Mouse (Mus musculus) limb, embryonic 14.5 days (tissue): ENCODE measurements around the gene Mturn. TPM values are rescaled to one million over a fixed set of nuclear protein-coding genes. Genes with fewer than 3 reads are reported as not detected.
A peak's percentile ranks its signal among the peaks of the same experiment; 100 is the strongest.

Source experiments
- ATAC-seq: fragments of 200-750 bp; cut with Nextera tagmentation; 2 replicates; pipeline ENCODE4 v1.8.0; 2017; ENCODE audit warnings: low read depth, moderate number of reproducible peaks, moderate TSS enrichment; ENCODE audit not compliant: low FRiP score
- DNase-seq: peaks from one replicate; pipeline ENCODE4 v3.0.0-alpha.2; 2015; ENCODE audit warnings: low spot score
- H3K27ac ChIP-seq: fragments of 300-500 bp; sonication (generic); replicated peaks from 2 replicates; pipeline ENCODE4 v1.5.1; 2014; ENCODE audit warnings: low read depth, mild to moderate bottlenecking, low read length, moderate library complexity, mixed read lengths
- H3K27me3 ChIP-seq: fragments of 300-500 bp; sonication (generic); 2 replicates; pipeline ENCODE4 v1.6.1; 2014; ENCODE audit warnings: low read length, mixed read lengths; ENCODE audit not compliant: control insufficient read depth, insufficient read depth
- H3K36me3 ChIP-seq: fragments of 300-500 bp; sonication (generic); 2 replicates; pipeline ENCODE4 v1.6.1; 2014; ENCODE audit warnings: mild to moderate bottlenecking, low read length, moderate library complexity, mixed read lengths; ENCODE audit not compliant: control insufficient read depth, insufficient read depth
- H3K4me1 ChIP-seq: fragments of 300-500 bp; sonication (generic); 2 replicates; pipeline ENCODE4 v1.6.1; 2014; ENCODE audit warnings: antibody characterized with exemption, low read length, mixed read lengths; ENCODE audit not compliant: control insufficient read depth, insufficient read depth
- H3K4me2 ChIP-seq: fragments of 300-500 bp; sonication (generic); replicated peaks from 2 replicates; pipeline ENCODE4 v1.6.1; 2014; ENCODE audit warnings: low read depth, mild to moderate bottlenecking, low read length, moderate library complexity; ENCODE audit not compliant: severe bottlenecking
- H3K4me3 ChIP-seq: fragments of 300-500 bp; sonication (generic); replicated peaks from 2 replicates; pipeline ENCODE4 v1.5.1; 2014; ENCODE audit warnings: low read length
- H3K9ac ChIP-seq: fragments of 300-500 bp; sonication (generic); 2 replicates; pipeline ENCODE4 v1.6.1; 2014; ENCODE audit warnings: mild to moderate bottlenecking, low read depth, low read length, moderate library complexity; ENCODE audit not compliant: severe bottlenecking
- H3K9me3 ChIP-seq: fragments of 300-500 bp; sonication (generic); 2 replicates; pipeline ENCODE4 v1.6.1; 2016; ENCODE audit warnings: low read length; ENCODE audit not compliant: control insufficient read depth
- POLR2A ChIP-seq: fragments of 200-500 bp; IDR thresholded peaks from 2 replicates; pipeline ENCODE4 v1.8.0; 2012; ENCODE audit warnings: inconsistent platforms, mild to moderate bottlenecking, moderate library complexity, borderline replicate concordance; ENCODE audit not compliant: insufficient read depth, insufficient read length; ENCODE audit errors: extremely low read depth
- WGBS: fragments of 180-500 bp; shearing (Covaris S2); extraction: QIAGEN DNeasy Blood & Tissue Kit; methylation state at CpG from one replicate; pipeline ENCODE4 v1.1.7; 2014; 5-methylcytosine and 5-hydroxymethylcytosine counted together
- polyA plus RNA-seq, 2 experiments: library from polyadenylated mRNA; depleted of rRNA in 1 of 2; stranded (reverse) in 1 of 2; unstranded in 1 of 2; fragments of >200 nt; fragmentation: Nextera tagmentation in 1 of 2; extraction: Ambion mirVana in 1 of 2; gene quantifications; 2 replicates each; pipeline versions ENCODE4 v1.2.1 to v1.2.3; 2012 to 2014

The Mturn gene
- polyA plus RNA-seq, 2 experiments: 9.3 to 13.0 TPM

- 7% methylated on average over 24 of the region's 24 CpGs for WGBS
- TF ChIP-seq POLR2A: no peak
- Histone ChIP-seq H3K9ac (peak overlapping the region; percentile 40), H3K27ac (no peak overlapping the region), H3K4me1 (peaks cover 5% of the 10 kb centered on the region; the same call in 1 of the 2 replicates), H3K4me2 (peak overlapping the region; percentile 86), H3K27me3 (no peaks in the 10 kb centered on the region), H3K36me3 (no peaks in the 10 kb centered on the region), H3K4me3 (peak overlapping the region; percentile 39), H3K9me3 (no peaks in the 10 kb centered on the region)
- ATAC-seq (peak; percentile 51), DNase-seq (no peak)
Measured at GRCm38 (mm10) chr6:54698691-54699476, 17.5 kb downstream of the Mturn start.

GRCm38 (mm10) chr6:54699477-54700056, 18.1 kb downstream of the Mturn start:
- peak overlapping the region; percentile 40 for H3K9ac ChIP-seq
- H3K27ac ChIP-seq: no peak overlapping the region
- DNase-seq (peak; percentile 91), ATAC-seq (peak; percentile 58; the same call in 1 of the 2 replicates)
- H3K4me1 ChIP-seq: peaks cover 5% of the 10 kb centered on the region; the same call in 1 of the 2 replicates
- no peaks in the 10 kb centered on the region for H3K9me3 ChIP-seq
- TF ChIP-seq POLR2A: no peak
- 3% methylated on average over 19 of the region's 19 CpGs for WGBS
- H3K36me3 ChIP-seq: no peaks in the 10 kb centered on the region
- H3K4me3 ChIP-seq: peak overlapping the region; percentile 39
- H3K27me3 ChIP-seq: no peaks in the 10 kb centered on the region
- H3K4me2 ChIP-seq: peak overlapping the region; percentile 86

GRCm38 (mm10) chr6:54700516-54700915, 19.1 kb downstream of the Mturn start:
- ATAC-seq (no peak), DNase-seq (no peak)
- Histone ChIP-seq H3K27me3 (no peaks in the 10 kb centered on the region), H3K4me3 (no peak overlapping the region), H3K9me3 (no peaks in the 10 kb centered on the region), H3K27ac (no peak overlapping the region), H3K9ac (no peak overlapping the region), H3K36me3 (no peaks in the 10 kb centered on the region), H3K4me2 (no peak overlapping the region), H3K4me1 (peaks cover 7% of the 10 kb centered on the region)
- WGBS: 90% methylated on average over 2 of the region's 2 CpGs
- TF ChIP-seq POLR2A: no peak

GRCm38 (mm10) chr6:54701901-54702300, 20.5 kb downstream of the Mturn start:
- Histone ChIP-seq H3K4me2 (no peak overlapping the region), H3K4me3 (no peak overlapping the region), H3K9ac (no peak overlapping the region), H3K27me3 (no peaks in the 10 kb centered on the region), H3K27ac (no peak overlapping the region), H3K9me3 (no peaks in the 10 kb centered on the region), H3K36me3 (no peaks in the 10 kb centered on the region), H3K4me1 (peaks cover 8% of the 10 kb centered on the region)
- WGBS: 75% methylated on average over 9 of the region's 9 CpGs
- ATAC-seq (no peak), DNase-seq (no peak)
- TF ChIP-seq POLR2A: no peak

- H3K36me3 ChIP-seq: no peaks in the 10 kb centered on the region
- H3K4me2 ChIP-seq: no peak overlapping the region
- H3K4me3 ChIP-seq: no peak overlapping the region
- no peak overlapping the region for H3K9ac ChIP-seq
- 16% methylated on average over 14 of the region's 14 CpGs for WGBS
- no peak for ATAC-seq
- no peak overlapping the region for H3K27ac ChIP-seq
- no peaks in the 10 kb centered on the region for H3K9me3 ChIP-seq
- TF ChIP-seq POLR2A: no peak
- no peak for DNase-seq
- H3K27me3 ChIP-seq: no peaks in the 10 kb centered on the region
- peaks cover 5% of the 10 kb centered on the region for H3K4me1 ChIP-seq
Measured at GRCm38 (mm10) chr6:54703633-54704538, 22.5 kb downstream of the Mturn start.
